Mouse (Mus musculus) kidney, postnatal 25 days (tissue): ENCODE measurements around the gene Zfp462.
A peak's percentile ranks its signal among the peaks of the same experiment; 100 is the strongest.

Experiments used
- DNase-seq, 2 experiments: peaks; one replicate each; pipeline ENCODE4 v3.0.0; 2021; ENCODE audit warnings: mixed read lengths in 2 of 2

Gene Zfp462

GRCm38 (mm10) chr4:55049938-55050610, 105.2 kb downstream of the Zfp462 start:
- no peak for DNase-seq

DNA sequence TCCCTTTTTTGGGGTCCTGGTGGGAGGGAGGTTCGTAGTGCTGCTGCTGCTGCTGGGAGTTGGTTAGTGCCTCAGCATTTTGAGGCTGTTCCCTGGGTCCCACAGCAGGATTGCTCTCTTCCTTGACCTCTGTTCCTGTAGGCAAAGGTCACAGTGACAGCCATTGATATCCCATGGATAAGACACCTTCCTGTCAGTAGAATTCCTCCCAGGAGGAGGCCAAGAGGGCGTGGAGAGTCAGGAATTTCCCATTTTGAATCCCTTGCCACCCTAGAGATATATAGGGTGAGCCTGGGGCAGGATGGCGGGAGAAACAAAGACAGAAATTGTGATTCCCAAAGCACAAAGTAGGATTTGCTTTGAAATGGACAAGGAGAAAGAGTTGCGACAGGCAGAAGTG, 106.5 kb downstream of the Zfp462 start:
- no peak for DNase-seq

GRCm38 (mm10) chr4:55052686-55053085, 107.8 kb downstream of the Zfp462 start:
- DNase-seq, result no peak

- DNase-seq, result peak; percentile 42 to 50
Observed at GRCm38 (mm10) chr4:55057666-55058455, 113.0 kb downstream of the Zfp462 start.

DNA sequence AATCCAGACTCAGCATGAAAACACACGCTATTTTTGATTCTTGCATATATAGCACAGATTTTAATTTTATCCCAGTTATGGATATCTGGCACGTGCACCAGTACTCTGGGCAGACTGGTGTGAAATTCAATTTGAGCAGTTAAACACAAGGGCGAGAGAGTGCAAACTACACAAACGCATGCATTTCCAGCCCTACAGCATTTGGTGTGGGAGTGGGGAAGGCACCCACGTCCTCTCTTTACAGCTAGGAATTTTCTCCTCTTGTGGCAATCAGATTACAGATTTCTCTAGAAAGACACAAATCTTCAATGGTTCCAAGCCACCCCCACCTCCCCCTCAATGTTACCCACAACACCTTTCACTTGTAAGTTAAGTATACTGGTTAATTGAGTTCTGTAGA, 114.1 kb downstream of the Zfp462 start:
- DNase-seq, result no peak

DNA sequence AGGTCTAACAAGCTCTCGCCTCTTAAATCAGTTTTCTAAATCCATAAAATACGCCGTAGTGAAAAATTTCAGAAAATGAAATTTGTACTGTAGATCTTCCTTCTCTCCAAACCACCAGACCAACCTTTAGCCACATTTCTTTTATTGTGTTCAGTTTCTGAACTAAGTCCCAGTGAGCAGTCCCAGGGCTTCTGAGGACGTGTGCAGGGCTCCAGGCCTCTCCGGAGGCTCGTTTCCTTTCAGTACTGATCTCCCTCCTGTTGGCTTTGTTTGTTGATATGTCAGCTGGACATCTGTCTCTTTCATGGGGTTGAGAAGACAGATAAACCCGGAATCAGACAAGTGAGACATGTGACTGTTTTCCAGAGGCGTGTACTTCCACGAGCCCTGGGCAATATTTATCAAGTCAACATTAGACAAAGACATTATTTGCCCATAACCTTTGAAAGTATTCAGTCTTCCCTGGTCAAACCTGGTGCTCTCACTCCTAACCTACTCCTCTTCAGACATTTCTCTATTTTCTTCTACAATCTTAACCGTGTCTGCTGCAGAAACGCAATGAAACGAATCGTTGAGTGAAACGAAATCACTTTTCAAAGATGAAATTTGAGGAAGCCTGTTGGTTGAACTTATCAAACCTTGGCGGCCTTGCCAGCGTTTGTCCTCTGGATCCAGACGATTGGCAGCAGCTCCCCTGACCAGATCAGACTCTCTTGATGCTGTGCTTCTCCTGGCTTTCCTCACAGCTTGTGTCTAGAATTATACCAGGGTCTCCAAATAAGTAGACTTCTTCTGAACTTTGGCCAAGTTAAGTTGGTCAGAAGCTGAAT, 121.7 kb downstream of the Zfp462 start:
- no peak for DNase-seq

DNA sequence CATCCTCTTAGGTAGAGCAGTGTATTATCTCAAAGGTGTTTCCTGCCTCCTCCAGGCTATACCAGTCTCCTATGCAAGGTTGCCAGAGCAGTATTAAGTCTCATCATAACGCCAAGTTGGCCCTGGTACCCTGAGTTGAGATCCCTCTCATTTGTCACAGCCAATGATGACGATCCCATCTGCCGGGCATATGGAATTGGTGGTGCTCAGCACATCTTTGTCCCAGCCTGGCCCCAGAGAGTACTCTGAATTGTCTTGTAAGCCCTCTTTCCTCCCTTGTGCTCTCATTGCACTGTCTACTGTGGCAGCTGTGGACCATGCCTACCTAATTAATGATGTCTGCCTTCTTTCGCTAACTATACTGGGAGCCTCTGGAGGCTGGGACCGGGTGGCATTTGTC, 126.7 kb downstream of the Zfp462 start:
- DNase-seq, result no peak

DNA sequence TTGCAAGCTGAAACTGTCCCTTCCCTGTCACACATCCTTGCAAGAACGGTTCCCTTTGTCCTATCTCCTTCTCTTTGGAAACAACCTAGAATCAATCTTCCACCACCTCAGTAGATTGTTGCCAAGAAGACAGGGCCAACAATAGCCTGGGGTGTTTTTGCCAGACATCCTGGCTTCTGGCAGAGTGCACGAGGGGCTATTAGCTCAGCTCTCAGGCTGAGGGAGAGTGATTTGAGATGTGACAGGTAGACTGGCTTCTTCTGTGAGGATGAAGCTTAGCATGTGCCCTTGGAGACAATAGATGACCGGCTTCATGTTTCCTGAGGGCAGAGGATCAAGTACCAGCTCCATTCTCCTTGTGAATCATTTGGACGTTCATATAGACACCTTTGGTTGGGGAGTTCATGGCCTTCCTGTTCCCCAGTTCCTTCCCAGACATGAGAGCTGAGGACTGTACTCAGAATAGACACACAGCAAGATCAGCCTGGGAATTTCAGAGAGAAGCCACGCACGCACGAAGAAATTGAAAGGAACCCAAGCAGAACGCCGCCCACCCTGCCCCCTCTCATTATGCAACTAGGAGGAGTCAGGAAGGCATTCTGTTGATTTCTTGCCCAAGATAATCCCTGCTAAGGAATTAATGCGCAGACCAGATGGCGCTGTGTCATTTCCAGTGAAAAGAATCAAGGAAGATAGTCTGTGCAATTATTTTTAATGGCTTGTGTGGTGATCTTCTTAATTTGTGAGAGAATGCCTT, 132.5 kb downstream of the Zfp462 start:
- DNase-seq, result peak; percentile 53 to 67

- DNase-seq, result no peak
Observed at GRCm38 (mm10) chr4:55077902-55078716, 133.3 kb downstream of the Zfp462 start.

DNA sequence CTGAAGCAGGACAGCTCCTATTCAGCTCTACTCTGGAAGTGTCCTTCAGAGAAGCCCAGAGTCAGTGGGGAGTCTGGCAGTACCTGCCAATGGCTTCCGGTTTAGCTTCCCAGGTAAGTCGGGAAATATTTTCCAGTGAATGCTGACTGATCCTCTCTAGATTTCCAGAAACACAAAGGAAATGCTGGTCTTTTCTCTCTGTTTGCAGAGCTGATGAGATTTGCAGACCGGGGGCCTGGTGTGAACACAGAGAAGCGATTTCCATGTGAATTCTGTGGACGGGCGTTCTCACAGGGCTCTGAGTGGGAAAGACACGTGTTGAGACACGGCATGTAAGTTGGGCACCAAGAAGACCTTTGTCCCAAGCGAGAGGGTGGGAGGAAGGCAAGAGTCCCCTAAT, 134.2 kb downstream of the Zfp462 start:
- DNase-seq, result no peak

DNA sequence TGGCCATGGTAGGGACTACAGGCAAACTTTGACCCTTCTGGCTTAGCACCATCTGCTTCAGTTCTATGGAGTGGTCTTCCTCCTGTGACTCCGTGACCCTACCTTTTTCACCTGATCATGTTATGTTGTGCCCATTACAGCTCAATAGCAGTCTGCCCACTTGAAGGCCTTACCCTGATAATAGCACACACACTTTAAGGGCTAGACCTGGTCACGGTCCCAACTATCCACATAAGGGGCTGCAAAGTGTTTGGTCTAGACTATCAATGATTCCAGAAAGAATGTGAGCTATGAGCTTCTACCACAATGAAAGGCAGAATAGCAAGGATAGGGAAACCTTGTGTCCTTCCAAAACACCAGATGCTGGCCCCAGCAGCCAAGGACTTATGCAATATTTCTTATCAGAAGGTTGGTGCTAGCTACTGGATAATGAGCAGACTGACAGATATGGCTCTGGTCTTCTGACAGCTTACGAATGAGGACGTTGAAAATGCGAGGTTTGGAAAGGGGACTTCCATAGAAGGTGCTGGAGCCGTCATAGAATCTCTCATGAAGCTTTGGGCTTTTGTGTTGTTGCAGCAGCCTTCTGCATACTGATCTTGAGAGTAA, 139.3 kb downstream of the Zfp462 start:
- DNase-seq, result no peak

DNA sequence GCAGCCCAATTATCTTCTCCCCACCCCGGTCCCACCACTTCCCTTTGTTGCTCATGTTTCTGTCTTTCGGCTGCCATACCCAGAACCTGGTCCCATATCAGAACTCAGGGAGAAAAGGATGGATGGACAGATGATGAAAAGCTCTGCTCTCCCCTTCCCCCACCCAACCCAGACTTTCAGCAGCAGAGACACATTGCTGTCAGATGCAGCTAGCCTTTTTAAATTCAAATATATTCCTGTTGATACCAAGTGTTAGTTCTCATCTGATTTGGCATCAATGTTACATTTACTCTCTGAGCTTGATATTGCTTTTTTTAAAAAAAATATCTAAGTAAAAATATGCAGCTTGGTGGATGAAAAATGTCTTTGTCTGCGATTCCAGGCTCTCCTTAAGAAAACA, 143.3 kb downstream of the Zfp462 start:
- no peak for DNase-seq

DNA sequence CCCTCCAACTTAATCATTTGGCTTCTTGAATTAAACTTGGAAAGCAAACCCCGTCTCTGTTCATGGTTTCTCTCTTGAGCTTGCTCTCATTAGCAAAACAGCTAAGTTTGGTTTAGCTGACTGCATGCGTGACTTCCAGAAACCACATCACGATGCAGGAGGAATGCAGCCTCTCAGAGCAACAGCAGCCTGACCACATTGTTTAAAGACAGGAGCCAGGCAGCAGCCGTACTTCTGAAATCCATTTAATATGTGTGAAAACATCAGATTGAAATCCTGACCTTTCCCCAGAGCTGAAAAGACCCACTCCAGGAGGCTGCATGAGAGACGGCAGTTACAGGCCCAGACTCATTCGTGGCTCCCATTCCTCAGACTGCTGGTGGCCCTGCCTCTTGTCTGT, 144.1 kb downstream of the Zfp462 start:
- DNase-seq, result no peak

- no peak for DNase-seq
Observed at GRCm38 (mm10) chr4:55097157-55097556, 152.3 kb downstream of the Zfp462 start.

- DNase-seq, result no peak
Observed at GRCm38 (mm10) chr4:55098366-55098765, 153.5 kb downstream of the Zfp462 start.

GRCm38 (mm10) chr4:55100851-55101250, 156.0 kb downstream of the Zfp462 start:
- DNase-seq, result peak in 1 of 2 experiments; percentile 21

GRCm38 (mm10) chr4:55101601-55102000, 156.8 kb downstream of the Zfp462 start:
- DNase-seq, result no peak

GRCm38 (mm10) chr4:55102382-55102781, 157.5 kb downstream of the Zfp462 start:
- no peak for DNase-seq

DNA sequence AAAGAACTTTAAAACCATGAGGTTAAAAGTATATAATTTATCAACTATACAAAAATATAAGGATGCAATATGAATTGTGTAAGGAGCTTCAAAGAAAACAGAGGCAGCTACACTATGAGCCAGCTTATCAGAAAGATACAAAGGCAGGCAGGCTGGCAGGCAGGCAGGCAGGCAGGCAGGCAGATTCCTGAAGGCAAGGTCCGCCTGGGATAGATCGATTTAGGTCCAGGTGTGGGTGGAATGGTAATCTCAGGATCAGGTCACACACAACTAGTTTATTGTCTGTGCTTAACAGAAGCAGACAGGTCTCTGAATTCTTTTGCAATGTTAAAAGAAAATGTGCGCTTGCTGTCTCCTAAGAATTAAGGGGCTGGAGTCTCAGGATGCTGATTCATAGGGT, 158.7 kb downstream of the Zfp462 start:
- DNase-seq, result no peak

DNA sequence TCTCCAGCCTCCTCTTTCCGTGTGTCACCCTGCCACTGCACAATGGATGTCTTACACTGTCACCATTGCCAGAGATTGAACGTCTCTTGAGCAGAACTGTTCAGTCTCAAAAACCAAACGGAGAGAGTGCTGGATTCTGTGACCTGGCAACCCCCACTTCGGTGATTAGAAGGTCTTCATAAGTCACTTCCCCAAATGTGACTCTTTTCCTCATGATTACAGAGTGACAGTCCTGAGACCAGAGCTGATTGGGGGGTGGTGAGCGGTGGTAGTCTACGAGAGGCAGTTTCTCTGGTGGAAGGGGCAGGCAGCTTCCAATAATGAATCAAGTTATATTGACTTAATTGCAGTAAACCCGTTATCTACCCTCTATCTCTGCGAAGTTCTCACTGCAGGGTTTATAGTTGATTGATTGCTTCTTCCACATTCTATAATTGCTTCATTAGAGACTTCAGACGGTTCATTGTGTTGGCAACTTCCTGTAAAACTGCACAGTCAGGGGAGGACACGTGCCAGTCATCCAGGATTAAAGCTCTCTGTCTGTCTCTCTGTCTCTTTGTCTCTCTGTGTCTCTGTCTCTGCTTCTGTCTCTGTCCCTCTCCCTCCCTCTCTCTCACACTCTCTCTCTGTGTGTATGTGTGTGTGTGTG, 173.1 kb downstream of the Zfp462 start:
- no peak for DNase-seq

- no peak for DNase-seq
Observed at GRCm38 (mm10) chr4:55121126-55121525, 176.3 kb downstream of the Zfp462 start.
